Mouse (Mus musculus) adrenal gland, adult (tissue): ENCODE data around the gene Atp11b.
A peak's percentile ranks its signal among the peaks of the same experiment; 100 is the strongest.

Experiments
- DNase-seq, 2 experiments: peaks; one replicate each; pipeline ENCODE4 v3.0.0; 2022 to 2023; ENCODE audit warnings: low spot score in 1 of 2; ENCODE audit not compliant: inconsistent age in 2 of 2

The Atp11b gene

DNA sequence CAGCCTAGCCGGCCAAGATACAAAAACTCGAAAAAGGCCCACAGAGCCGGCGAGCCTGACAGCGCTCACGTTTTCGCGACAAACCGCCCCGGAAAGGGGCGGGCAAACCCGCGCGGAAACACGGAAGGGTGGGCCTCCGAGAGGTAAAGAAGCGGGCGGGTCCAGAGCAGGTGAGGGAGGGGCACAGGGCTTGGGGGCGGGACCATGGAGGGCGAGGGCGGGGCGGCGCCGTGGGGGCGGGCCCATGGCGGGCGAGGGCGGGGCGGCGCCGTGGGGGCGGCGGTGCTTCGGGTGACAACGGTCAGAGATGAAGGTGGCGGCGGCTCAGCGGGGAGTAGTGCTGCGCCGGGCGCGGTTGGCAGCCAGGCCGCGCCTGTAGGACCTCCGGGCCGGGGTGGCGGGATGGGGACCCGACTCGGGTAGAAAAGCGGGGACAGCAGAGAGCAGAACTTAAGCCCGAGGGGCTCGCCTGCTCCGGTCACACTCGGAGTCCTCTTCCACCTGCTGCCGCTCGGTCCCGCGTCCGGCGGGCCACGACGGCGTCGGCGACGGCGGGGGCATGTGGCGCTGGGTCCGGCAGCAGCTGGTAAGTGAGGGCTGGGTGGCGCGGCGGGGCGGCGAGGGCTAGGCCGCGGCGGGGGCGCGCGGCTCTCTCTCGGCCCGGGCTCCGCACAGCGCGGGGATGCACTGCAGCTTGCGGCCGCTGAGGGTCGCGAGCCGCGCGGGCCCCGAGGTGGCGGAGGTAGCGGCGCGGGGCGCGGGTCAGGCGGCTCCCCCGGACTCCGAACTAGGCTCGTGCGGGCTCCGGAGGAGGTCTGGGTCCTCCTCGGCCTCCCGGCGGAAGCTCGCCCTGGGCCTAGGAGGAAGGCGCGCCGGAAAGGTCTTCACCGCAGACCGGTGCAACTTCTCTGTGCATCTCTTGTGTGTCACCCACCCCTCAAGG lies at the start of gene Atp11b:
Gene Atp11b, plus strand, starts transcription at position 282 of the 943 bp plus-strand sequence.
- peak; percentile 83 to 92 for DNase-seq

DNA sequence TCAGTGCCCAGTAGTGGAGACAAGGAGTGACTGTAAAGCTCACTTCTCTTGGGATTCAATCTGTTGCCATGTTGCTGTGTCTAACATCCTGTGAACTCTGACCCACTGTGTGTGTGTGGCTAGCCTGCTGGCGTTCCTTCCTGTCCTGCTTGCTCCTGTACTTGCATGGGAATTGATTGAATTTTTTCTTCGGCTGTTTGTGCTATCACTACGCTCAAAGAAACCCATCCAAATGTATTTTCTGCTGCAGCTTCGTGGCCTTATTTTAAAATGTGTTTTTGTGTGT lies 49.6 kb upstream of the Atp11b start:
- no peak for DNase-seq

DNA sequence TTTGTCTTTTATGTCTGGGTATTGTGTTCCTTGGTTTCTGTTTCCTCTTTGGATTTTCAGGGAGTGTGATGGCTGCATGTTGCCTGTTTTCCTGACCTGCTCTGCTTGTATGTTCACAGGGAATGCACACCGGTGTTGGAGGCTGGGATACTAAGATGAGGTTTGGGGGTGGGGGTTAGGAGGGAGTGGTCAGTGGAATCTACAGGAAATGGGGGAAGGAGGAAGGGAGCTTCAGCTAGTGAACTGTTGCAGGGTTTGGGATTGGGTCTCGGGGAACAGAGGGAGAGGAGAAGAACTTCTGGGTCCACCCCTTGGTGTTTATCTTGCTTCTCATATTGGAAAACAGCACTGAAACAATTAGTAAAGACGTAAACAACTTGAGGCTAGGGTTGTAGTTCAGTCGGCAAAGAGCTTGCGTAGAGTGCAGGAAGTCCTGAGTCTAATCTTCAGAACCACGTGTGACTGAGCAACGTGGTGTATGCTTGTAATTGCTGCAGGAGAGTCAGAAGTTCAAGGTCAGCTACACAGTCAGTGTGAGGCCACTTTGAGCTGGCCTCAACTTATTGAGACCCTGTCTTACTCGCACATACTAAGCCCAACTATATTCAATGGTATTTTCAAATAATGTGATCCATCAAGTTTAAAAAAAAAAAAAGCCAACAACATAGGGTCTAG lies 34.2 kb upstream of the Atp11b start:
- DNase-seq, result no peak

- no peak for DNase-seq
Measured at GRCm38 (mm10) chr3:35720801-35721200, 33.1 kb upstream of the Atp11b start.

GRCm38 (mm10) chr3:35721818-35722446 lies 32.0 kb upstream of the Atp11b start:
- DNase-seq, result no peak

GRCm38 (mm10) chr3:35722811-35723210 lies 31.1 kb upstream of the Atp11b start:
- no peak for DNase-seq

GRCm38 (mm10) chr3:35723586-35724322 lies 30.2 kb upstream of the Atp11b start:
- no peak for DNase-seq

DNA sequence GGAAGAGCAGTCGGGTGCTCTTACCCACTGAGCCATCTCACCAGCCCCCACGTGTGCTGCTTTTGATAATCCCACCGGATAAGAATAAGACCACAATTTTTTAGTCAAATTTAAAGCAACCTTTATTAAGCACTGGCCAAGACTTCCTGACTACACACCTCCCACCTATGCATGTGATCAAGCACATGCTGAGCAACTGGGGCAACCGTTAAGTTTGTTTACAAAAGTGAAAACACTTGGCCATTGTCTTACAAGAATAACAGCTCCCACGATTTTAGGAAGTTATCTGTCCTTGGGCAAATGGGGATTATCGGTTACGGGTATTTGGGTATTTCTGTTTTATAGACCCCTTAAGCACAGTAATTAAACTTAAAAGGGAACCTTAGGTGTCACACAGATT lies 28.8 kb upstream of the Atp11b start:
- DNase-seq, result no peak

GRCm38 (mm10) chr3:35726936-35727335 lies 27.0 kb upstream of the Atp11b start:
- DNase-seq, result no peak

GRCm38 (mm10) chr3:35729490-35729889 lies 24.4 kb upstream of the Atp11b start:
- no peak for DNase-seq

DNA sequence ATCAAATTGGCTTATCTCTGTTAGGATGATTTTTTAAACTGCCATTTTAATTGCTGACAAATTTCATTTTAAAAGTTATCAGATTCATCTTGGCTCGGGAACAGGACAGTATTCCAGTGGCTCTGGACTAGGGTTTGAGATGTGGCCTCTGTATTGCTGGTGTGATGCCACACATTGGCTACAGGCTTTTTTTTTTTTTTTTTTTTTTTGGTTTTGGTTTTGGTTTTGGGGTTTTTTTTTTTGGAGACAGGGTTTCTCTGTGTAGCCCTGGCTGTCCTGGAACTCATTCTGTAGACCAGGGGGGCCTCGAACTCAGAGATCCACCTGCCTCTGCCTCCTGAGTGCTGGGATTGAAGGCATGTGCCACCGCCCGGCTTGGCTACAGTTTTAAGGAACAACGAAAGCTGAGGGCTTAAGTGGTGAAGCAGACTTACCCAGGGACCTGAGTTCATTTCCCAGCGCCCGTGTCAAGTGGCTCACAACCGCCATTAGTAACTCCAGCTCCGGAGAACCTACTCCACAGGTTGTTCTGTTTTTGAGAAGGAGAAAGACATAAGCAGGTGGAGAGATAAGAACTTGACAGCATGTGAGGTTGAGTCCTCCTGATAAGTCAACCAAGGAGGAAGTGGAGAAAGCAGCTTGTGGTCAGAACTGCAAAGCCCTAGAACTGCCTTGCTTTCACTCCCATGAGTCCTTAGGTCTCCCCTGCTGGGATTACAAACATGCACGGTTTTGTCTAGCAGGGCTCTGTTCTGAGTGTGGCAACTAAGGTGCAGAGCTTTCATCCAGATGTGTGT lies 21.7 kb upstream of the Atp11b start:
- DNase-seq, result no peak

GRCm38 (mm10) chr3:35732778-35733147 lies 21.1 kb upstream of the Atp11b start:
- no peak for DNase-seq

- no peak for DNase-seq
Measured at GRCm38 (mm10) chr3:35734509-35734908, 19.4 kb upstream of the Atp11b start.

DNA sequence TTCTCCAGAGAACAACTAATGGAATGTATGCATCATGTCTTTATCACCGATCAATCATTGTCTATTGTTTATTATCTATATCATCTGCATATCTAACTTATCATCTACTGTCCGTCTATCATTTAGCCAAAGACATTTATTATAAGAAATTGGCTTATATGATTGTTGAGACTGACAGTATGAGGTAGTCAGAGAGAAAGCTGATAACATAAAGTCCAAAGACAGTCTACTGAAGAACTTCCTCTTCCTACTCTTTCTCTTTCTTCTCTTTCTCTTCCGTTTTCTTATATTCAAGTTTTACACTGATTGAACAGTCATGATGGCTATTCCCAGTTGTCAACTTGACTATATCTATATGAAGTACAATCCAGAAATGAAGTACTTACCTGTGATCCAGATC lies 15.8 kb upstream of the Atp11b start:
- no peak for DNase-seq

- no peak for DNase-seq
Measured at GRCm38 (mm10) chr3:35745010-35745409, 8.9 kb upstream of the Atp11b start.

GRCm38 (mm10) chr3:35746840-35747456 lies 7.0 kb upstream of the Atp11b start:
- DNase-seq, result no peak

- DNase-seq, result peak in 1 of 2 experiments; percentile 41
Measured at GRCm38 (mm10) chr3:35750286-35750685, 3.6 kb upstream of the Atp11b start.

DNA sequence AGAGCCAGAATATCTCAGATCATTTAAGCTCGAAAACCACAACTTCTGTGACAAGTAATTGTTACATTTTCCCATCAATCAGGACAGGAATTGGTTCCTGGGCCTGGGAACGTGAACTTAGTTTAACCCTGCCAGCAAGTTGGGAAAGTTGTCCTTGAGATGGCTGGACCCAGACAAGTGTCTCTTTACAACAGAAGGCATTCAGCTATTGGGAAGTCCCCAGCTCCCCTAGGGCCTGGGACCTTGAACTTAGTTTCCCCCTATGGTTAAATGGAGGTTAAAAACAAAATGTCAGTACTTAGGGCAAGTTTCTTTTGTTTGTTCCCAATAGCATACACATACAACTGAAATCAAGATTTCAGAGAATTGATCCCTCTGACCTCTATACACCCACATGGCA lies 2.2 kb upstream of the Atp11b start:
- DNase-seq, result peak in 1 of 2 experiments; percentile 54

DNA sequence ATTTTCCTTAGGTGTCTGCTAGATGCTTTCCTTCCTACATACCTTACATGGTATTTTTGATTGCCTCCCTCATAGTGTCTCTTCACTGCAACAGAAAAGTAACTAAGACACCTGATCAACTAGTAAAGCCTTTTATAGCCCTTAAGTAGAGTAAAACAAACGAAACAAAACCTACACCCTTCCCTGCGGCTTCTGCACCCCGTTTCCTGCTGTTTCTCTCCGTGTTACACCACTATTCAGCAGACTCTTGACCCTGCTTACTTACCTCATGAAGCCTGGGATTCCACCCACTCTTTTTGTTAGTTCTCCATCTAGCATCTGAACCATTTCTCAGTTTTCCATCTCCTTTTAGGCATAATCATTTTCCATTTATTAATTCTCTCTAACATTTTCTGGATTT lies 8.8 kb downstream of the Atp11b start:
- DNase-seq, result no peak
